Mouse (Mus musculus) erythroblast, embryonic 14.5 days (primary cell): Measurements from ENCODE around the gene Fam216a.

Experiments
- GATA1 ChIP-seq: IDR thresholded peaks from 2 replicates; pipeline ENCODE4 v1.6.1; 2012; ENCODE audit warnings: low read length, inconsistent platforms, mixed read lengths
- TAL1 ChIP-seq: IDR thresholded peaks from 3 replicates; pipeline ENCODE4 v1.6.1; 2012; ENCODE audit warnings: low read length, inconsistent platforms, mixed read lengths

- TF ChIP-seq TAL1 (no peak), GATA1 (no peak)
Observed at GRCm38 (mm10) chr5:122402160-122402559, 30.0 kb upstream of the Fam216a start.
